Mouse (Mus musculus): ENCODE measurements around the gene Ncan. TPM values are rescaled to one million over a fixed set of nuclear protein-coding genes. Genes with fewer than 3 reads are reported as not detected.
"Not testable (repeated sequence)": the region's sequence is repeated elsewhere in the genome, so short reads cannot be mapped to it uniquely, and the experiment has no call there.

The Ncan gene
- polyA plus RNA-seq, 1 experiment from 2014 or later = 4.1 TPM

- Histone ChIP-seq H3K4me1 (peaks cover 8% of the 10 kb centered on the region; the same call in 1 of the 2 replicates), H3K36me3 (peaks cover 35% of the 10 kb centered on the region), H3K9me3 (no peaks in the 10 kb centered on the region), H3K9ac (no peak overlapping the region), H3K4me2 (replicated peaks) (no peak overlapping the region), H3K27me3 (no peaks in the 10 kb centered on the region), H3K27ac (no peak overlapping the region), H3K4me3 (no peak overlapping the region)
- 91% methylated on average over 1 of the region's 1 CpGs for WGBS
- ATAC-seq (ENCODE audit: insufficient number of reproducible peaks, insufficient read depth, low FRiP score, low TSS enrichment) = no peak
These were observed 47.0 kb downstream of the Ncan start for GRCm38 (mm10) chr8:70073682-70074081.

- H3K9me3 ChIP-seq = no peaks in the 10 kb centered on the region
- H3K36me3 ChIP-seq = peaks cover 40% of the 10 kb centered on the region
- 63% methylated on average over 8 of the region's 8 CpGs for WGBS
- H3K27me3 ChIP-seq = no peaks in the 10 kb centered on the region
- H3K4me3 ChIP-seq = no peak overlapping the region
- no peak overlapping the region for H3K9ac ChIP-seq
- no peak for ATAC-seq (ENCODE audit: insufficient number of reproducible peaks, insufficient read depth, low FRiP score, low TSS enrichment)
- peak overlapping the region; percentile 36 for H3K4me2 ChIP-seq (replicated peaks)
- peaks cover 8% of the 10 kb centered on the region; the same call in 1 of the 2 replicates for H3K4me1 ChIP-seq
- no peak overlapping the region for H3K27ac ChIP-seq
These were observed 47.6 kb downstream of the Ncan start for GRCm38 (mm10) chr8:70073120-70073519.

GRCm38 (mm10) chr8:70072441-70073069, 48.1 kb downstream of the Ncan start, which contains the start of gene Tm6sf2:
Tm6sf2 (plus strand) TSS chr8:70072924.
- 0 out of 2 replicates have a peak, but pooled peaks have one; percentile 29 for ATAC-seq (ENCODE audit: insufficient number of reproducible peaks, insufficient read depth, low FRiP score, low TSS enrichment)
- Histone ChIP-seq H3K4me1 (peaks cover 8% of the 10 kb centered on the region; the same call in 1 of the 2 replicates), H3K27me3 (no peaks in the 10 kb centered on the region), H3K9me3 (no peaks in the 10 kb centered on the region), H3K27ac (no peak within 1 kb of the TSS), H3K4me2 (replicated peaks) (peak within 1 kb of the TSS; percentile 36), H3K36me3 (peaks cover 45% of the 10 kb centered on the region), H3K4me3 (no peak within 1 kb of the TSS), H3K9ac (no peak within 1 kb of the TSS)
- 13% methylated on average over 25 of the region's 27 CpGs for WGBS

GRCm38 (mm10) chr8:70071836-70072440, 48.7 kb downstream of the Ncan start:
- Histone ChIP-seq H3K27ac (no peak overlapping the region), H3K9me3 (no peaks in the 10 kb centered on the region), H3K4me2 (replicated peaks) (no peak overlapping the region), H3K4me3 (no peak overlapping the region), H3K36me3 (peaks cover 51% of the 10 kb centered on the region), H3K9ac (no peak overlapping the region), H3K4me1 (peaks cover 8% of the 10 kb centered on the region; the same call in 1 of the 2 replicates), H3K27me3 (no peaks in the 10 kb centered on the region)
- WGBS = 86% methylated on average over 2 of the region's 2 CpGs
- ATAC-seq (ENCODE audit: insufficient number of reproducible peaks, insufficient read depth, low FRiP score, low TSS enrichment) = no peak

GRCm38 (mm10) chr8:70057721-70058120, 63.0 kb downstream of the Ncan start:
- H3K4me3 ChIP-seq = no peak overlapping the region
- H3K27ac ChIP-seq = no peak overlapping the region
- H3K27me3 ChIP-seq = no peaks in the 10 kb centered on the region
- H3K4me1 ChIP-seq = no peaks in the 10 kb centered on the region
- ATAC-seq (ENCODE audit: insufficient number of reproducible peaks, insufficient read depth, low FRiP score, low TSS enrichment) = no peak
- WGBS = 82% methylated on average over 1 of the region's 1 CpGs
- no peaks in the 10 kb centered on the region for H3K9me3 ChIP-seq
- H3K4me2 ChIP-seq (replicated peaks) = no peak overlapping the region
- no peak overlapping the region for H3K9ac ChIP-seq
- peaks cover 92% of the 10 kb centered on the region for H3K36me3 ChIP-seq

- H3K9ac ChIP-seq; H3K4me1 ChIP-seq; H3K27ac ChIP-seq; H3K9me3 ChIP-seq; H3K27me3 ChIP-seq; H3K4me2 ChIP-seq (replicated peaks); H3K4me3 ChIP-seq; ATAC-seq (ENCODE audit: insufficient number of reproducible peaks, insufficient read depth, low FRiP score, low TSS enrichment): not testable (repeated sequence)
- 92% methylated on average over 5 of the region's 5 CpGs for WGBS
- peaks cover 62% of the 10 kb centered on the region for H3K36me3 ChIP-seq
These were observed 70.2 kb downstream of the Ncan start for GRCm38 (mm10) chr8:70050434-70050833.

GRCm38 (mm10) chr8:70049662-70050061, 71.0 kb downstream of the Ncan start:
- H3K4me2 ChIP-seq (replicated peaks) = no peak overlapping the region
- H3K27ac ChIP-seq = no peak overlapping the region
- no peak overlapping the region for H3K4me3 ChIP-seq
- peaks cover 54% of the 10 kb centered on the region for H3K36me3 ChIP-seq
- no peak for ATAC-seq (ENCODE audit: insufficient number of reproducible peaks, insufficient read depth, low FRiP score, low TSS enrichment)
- H3K9ac ChIP-seq = no peak overlapping the region
- no peaks in the 10 kb centered on the region for H3K4me1 ChIP-seq
- H3K9me3 ChIP-seq = no peaks in the 10 kb centered on the region
- H3K27me3 ChIP-seq = no peaks in the 10 kb centered on the region

GRCm38 (mm10) chr8:70043996-70044395, 76.7 kb downstream of the Ncan start:
- 87% methylated on average over 5 of the region's 5 CpGs for WGBS
- Histone ChIP-seq H3K27ac (no peak overlapping the region), H3K4me1 (peaks cover 22% of the 10 kb centered on the region), H3K27me3 (no peaks in the 10 kb centered on the region), H3K4me2 (replicated peaks) (peak overlapping the region; percentile 97), H3K9me3 (no peaks in the 10 kb centered on the region), H3K9ac (no peak overlapping the region), H3K4me3 (peak overlapping the region; percentile 100; the same call in 1 of the 2 replicates), H3K36me3 (peaks cover 6% of the 10 kb centered on the region; the same call in 1 of the 2 replicates)
- ATAC-seq (ENCODE audit: insufficient number of reproducible peaks, insufficient read depth, low FRiP score, low TSS enrichment) = no peak

Small RNAs within 50 kb of the gene (microRNA-seq; reads per million reads assigned to microRNA genes)
- not detected for gene Mir7066

Other genes starting within 250 kb of the Ncan start
- 1.2 TPM in 2 replicates for gene Cilp2, start 233.2 kb downstream of the Ncan start, polyA plus RNA-seq (2016; fragmentation: Nextera tagmentation; extraction: Ambion mirVana)
- 4.1 and 5.1 TPM in 2 replicates for gene Tssk6, start 218.7 kb downstream of the Ncan start, polyA plus RNA-seq (2016; fragmentation: Nextera tagmentation; extraction: Ambion mirVana)
- 168 and 171 TPM in 2 replicates for gene Ndufa13, start 218.3 kb downstream of the Ncan start, polyA plus RNA-seq (2016; fragmentation: Nextera tagmentation; extraction: Ambion mirVana)
- 4.8 and 4.9 TPM in 2 replicates for gene Yjefn3, start 218.2 kb downstream of the Ncan start, polyA plus RNA-seq (2016; fragmentation: Nextera tagmentation; extraction: Ambion mirVana)
- 49.8 and 63.0 TPM in 2 replicates for gene Gatad2a, start 124.5 kb downstream of the Ncan start, polyA plus RNA-seq (2016; fragmentation: Nextera tagmentation; extraction: Ambion mirVana)
- 64.0 and 65.4 TPM in 2 replicates for gene Mau2, start 78.1 kb downstream of the Ncan start, polyA plus RNA-seq (2016; fragmentation: Nextera tagmentation; extraction: Ambion mirVana)
- 55.3 and 56.7 TPM in 2 replicates for gene Sugp1, start 78.1 kb downstream of the Ncan start, polyA plus RNA-seq (2016; fragmentation: Nextera tagmentation; extraction: Ambion mirVana)
- gene Tm6sf2, start 47.9 kb downstream of the Ncan start, polyA plus RNA-seq (2016; fragmentation: Nextera tagmentation; extraction: Ambion mirVana) = 0.58 and 1.3 TPM in 2 replicates
- gene Hapln4, start 37.4 kb downstream of the Ncan start, polyA plus RNA-seq (2016; fragmentation: Nextera tagmentation; extraction: Ambion mirVana) = 0.04 and 0.06 TPM in 2 replicates
- 24.2 and 25.0 TPM in 2 replicates for gene Nr2c2ap, start 10.5 kb upstream of the Ncan start, polyA plus RNA-seq (2016; fragmentation: Nextera tagmentation; extraction: Ambion mirVana)
- 25.8 and 28.3 TPM in 2 replicates for gene Rfxank, start 18.3 kb upstream of the Ncan start, polyA plus RNA-seq (2016; fragmentation: Nextera tagmentation; extraction: Ambion mirVana)
- 46.5 and 46.7 TPM in 2 replicates for gene Borcs8, start 18.6 kb upstream of the Ncan start, polyA plus RNA-seq (2016; fragmentation: Nextera tagmentation; extraction: Ambion mirVana)
- gene Mef2b, start 18.8 kb upstream of the Ncan start, polyA plus RNA-seq (2016; fragmentation: Nextera tagmentation; extraction: Ambion mirVana) = 1.4 and 1.9 TPM in 2 replicates
- gene Tmem161a, start 51.5 kb upstream of the Ncan start, polyA plus RNA-seq (2016; fragmentation: Nextera tagmentation; extraction: Ambion mirVana) = 65.9 and 72.0 TPM in 2 replicates
- gene Slc25a42, start 91.4 kb upstream of the Ncan start, polyA plus RNA-seq (2016; fragmentation: Nextera tagmentation; extraction: Ambion mirVana) = 4.4 and 4.6 TPM in 2 replicates
- gene Sugp2, start 113.4 kb upstream of the Ncan start, polyA plus RNA-seq (2016; fragmentation: Nextera tagmentation; extraction: Ambion mirVana) = 47.5 and 54.0 TPM in 2 replicates
- 28.7 and 33.3 TPM in 2 replicates for gene Armc6, start 113.6 kb upstream of the Ncan start, polyA plus RNA-seq (2016; fragmentation: Nextera tagmentation; extraction: Ambion mirVana)
- 89.4 and 89.6 TPM in 2 replicates for gene Homer3, start 162.0 kb upstream of the Ncan start, polyA plus RNA-seq (2016; fragmentation: Nextera tagmentation; extraction: Ambion mirVana)
- 54.8 and 58.9 TPM in 2 replicates for gene Ddx49, start 181.6 kb upstream of the Ncan start, polyA plus RNA-seq (2016; fragmentation: Nextera tagmentation; extraction: Ambion mirVana)
- 267 and 295 TPM in 2 replicates for gene Cope, start 181.6 kb upstream of the Ncan start, polyA plus RNA-seq (2016; fragmentation: Nextera tagmentation; extraction: Ambion mirVana)
- 10.0 and 11.1 TPM in 2 replicates for gene Cers1, start 194.9 kb upstream of the Ncan start, polyA plus RNA-seq (2016; fragmentation: Nextera tagmentation; extraction: Ambion mirVana)
- 2.1 and 3.2 TPM in 2 replicates for gene Gdf1, start 208.9 kb upstream of the Ncan start, polyA plus RNA-seq (2016; fragmentation: Nextera tagmentation; extraction: Ambion mirVana)
- 33.7 and 36.0 TPM in 2 replicates for gene Upf1, start 232.4 kb upstream of the Ncan start, polyA plus RNA-seq (2016; fragmentation: Nextera tagmentation; extraction: Ambion mirVana)

Data from embryonic facial prominence, embryonic 12.5 days (tissue).